Mouse (Mus musculus): ENCODE measurements around the gene Dnase1l2. TPM values are rescaled to one million over a fixed set of nuclear protein-coding genes. Genes with fewer than 3 reads are reported as not detected.
A peak's percentile ranks its signal among the peaks of the same experiment; 100 is the strongest.

Dnase1l2 gene
- polyA plus RNA-seq, 1 experiment from 2014 or later, result 1.4 TPM

DNA sequence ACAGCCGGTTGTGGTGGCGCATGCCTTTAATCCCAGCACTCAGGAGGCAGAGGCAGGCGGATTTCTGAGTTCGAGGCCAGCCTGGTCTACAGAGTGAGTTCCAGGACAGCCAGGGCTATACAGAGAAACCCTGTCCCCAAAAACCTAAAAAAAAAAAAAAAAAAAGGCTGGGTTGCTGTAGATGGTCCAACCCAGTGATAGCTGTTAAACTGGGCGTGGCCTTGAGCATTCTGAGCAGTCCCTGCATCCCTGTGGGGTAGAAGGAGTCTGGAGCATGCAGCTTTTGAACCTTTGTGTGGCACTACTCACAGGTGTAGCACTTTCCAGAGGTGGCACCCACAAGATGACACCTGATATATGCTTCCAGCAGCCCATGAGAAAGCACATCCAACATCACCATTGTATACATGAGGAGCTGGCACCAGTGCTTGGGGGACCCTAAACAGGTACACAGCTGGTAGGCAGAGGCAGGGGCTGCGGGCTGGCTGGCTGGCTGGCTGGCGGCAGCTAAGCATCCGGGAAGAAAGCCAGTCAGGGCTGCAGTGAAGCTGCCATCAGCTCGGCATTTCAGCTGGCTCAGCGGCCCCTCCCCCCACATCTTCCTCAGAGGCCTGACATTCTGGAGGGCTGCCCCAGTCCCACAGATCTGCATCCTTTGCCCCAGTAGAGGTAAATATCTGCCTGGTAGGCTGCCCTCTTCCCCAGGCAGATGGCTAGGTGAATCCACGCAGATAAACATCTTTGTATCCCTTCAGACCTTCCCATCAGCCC, 42.4 kb upstream of the Dnase1l2 start:
- Histone ChIP-seq H3K9me3 (ENCODE audit: low read length) (no peaks in the 10 kb centered on the region), H3K4me3 (ENCODE audit: low read depth, low read length) (no peak overlapping the region), H3K27me3 (replicated peaks; ENCODE audit: insufficient read depth, low read length) (peaks cover 7% of the 10 kb centered on the region; the same call in 1 of the 2 replicates), H3K36me3 (ENCODE audit: insufficient read depth, low read length) (no peaks in the 10 kb centered on the region), H3K4me1 (ENCODE audit: insufficient read depth, low read depth, low read length) (peaks cover 5% of the 10 kb centered on the region; the same call in 1 of the 2 replicates), H3K27ac (ENCODE audit: low read length) (no peak overlapping the region), H3K4me2 (replicated peaks; ENCODE audit: low read depth, low read length) (no peak overlapping the region), H3K9ac (replicated peaks; ENCODE audit: low read depth) (no peak overlapping the region)
- no peak for DNase-seq (ENCODE audit: low spot score)
- WGBS, result 51% methylated on average over 11 of the region's 11 CpGs
- ATAC-seq, result no peak
- TF ChIP-seq EP300 (IDR thresholded peaks at IDR 0.05), result no peak
- TF ChIP-seq CTCF (IDR thresholded peaks at IDR 0.05), result no peak

DNA sequence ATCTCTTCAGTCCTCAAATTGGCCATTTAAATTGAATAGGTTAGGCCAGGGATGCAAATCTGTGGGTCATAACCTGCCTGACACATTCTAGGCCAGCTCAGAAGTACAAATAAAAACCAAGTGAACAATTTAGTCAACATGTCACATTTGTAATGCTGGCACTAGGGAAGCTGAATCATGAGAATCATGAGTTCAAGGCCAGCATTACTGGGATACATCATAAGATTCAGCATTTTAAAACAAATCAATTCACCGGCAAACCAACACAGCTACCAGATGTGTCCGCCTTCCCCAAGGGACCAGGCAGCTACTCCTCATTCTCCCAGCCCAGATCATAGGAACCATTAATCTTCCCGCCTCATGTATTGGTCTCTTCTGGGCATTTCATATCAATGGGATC, 40.6 kb upstream of the Dnase1l2 start:
- no peaks in the 10 kb centered on the region for H3K4me1 ChIP-seq (ENCODE audit: insufficient read depth, low read depth, low read length)
- H3K4me2 ChIP-seq (replicated peaks; ENCODE audit: low read depth, low read length), result no peak overlapping the region
- H3K9me3 ChIP-seq (ENCODE audit: low read length), result no peaks in the 10 kb centered on the region
- no peak overlapping the region for H3K9ac ChIP-seq (replicated peaks; ENCODE audit: low read depth)
- no peak overlapping the region for H3K4me3 ChIP-seq (ENCODE audit: low read depth, low read length)
- DNase-seq (ENCODE audit: low spot score) (no peak), ATAC-seq (no peak)
- no peaks in the 10 kb centered on the region for H3K27me3 ChIP-seq (replicated peaks; ENCODE audit: insufficient read depth, low read length)
- TF ChIP-seq CTCF (IDR thresholded peaks at IDR 0.05) (no peak), EP300 (IDR thresholded peaks at IDR 0.05) (no peak)
- no peak overlapping the region for H3K27ac ChIP-seq (ENCODE audit: low read length)
- no peaks in the 10 kb centered on the region for H3K36me3 ChIP-seq (ENCODE audit: insufficient read depth, low read length)
- 95% methylated on average over 3 of the region's 3 CpGs for WGBS

GRCm38 (mm10) chr17:24481027-24481815, 38.3 kb upstream of the Dnase1l2 start:
- no peaks in the 10 kb centered on the region for H3K27me3 ChIP-seq (replicated peaks; ENCODE audit: insufficient read depth, low read length)
- no peak overlapping the region for H3K4me3 ChIP-seq (ENCODE audit: low read depth, low read length)
- no peaks in the 10 kb centered on the region for H3K9me3 ChIP-seq (ENCODE audit: low read length)
- TF ChIP-seq CTCF (IDR thresholded peaks at IDR 0.05) (no peak), EP300 (IDR thresholded peaks at IDR 0.05) (no peak)
- no peak overlapping the region for H3K4me2 ChIP-seq (replicated peaks; ENCODE audit: low read depth, low read length)
- 86% methylated on average over 20 of the region's 20 CpGs for WGBS
- no peak for DNase-seq (ENCODE audit: low spot score)
- H3K36me3 ChIP-seq (ENCODE audit: insufficient read depth, low read length), result peaks cover 2% of the 10 kb centered on the region; the same call in 1 of the 2 replicates
- H3K27ac ChIP-seq (ENCODE audit: low read length), result no peak overlapping the region
- H3K4me1 ChIP-seq (ENCODE audit: insufficient read depth, low read depth, low read length), result peaks cover 8% of the 10 kb centered on the region; the same call in 1 of the 2 replicates
- ATAC-seq, result no peak
- H3K9ac ChIP-seq (replicated peaks; ENCODE audit: low read depth), result no peak overlapping the region

DNA sequence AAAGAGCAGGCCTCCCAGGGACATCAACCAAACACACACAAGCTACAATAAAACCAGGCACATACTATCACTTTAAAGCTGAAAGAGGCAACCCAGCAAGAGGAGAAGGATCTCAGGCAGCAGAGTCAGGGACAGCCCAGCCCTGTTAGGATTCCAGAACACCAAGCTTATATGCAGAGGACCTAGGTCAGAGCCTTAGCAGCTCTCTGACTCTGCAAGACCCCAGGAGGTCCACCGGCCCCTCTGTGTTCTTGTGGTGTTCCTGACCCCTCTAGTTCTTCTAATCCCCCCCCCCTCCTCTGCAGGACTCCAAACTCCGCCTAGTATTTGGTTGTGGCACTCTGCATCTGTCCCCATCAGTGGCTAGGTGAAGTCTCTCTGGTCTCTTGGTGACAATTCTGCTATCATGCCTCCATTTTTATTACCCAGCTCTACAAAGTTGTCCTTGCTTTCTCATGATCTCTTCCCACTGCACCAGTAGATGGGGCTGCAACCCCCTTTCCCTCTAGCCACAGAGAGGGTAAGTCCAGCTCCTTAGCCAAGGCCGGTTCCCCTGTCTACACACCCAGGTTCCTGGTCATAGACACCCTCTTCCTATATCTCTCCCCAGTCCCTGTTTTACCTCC, 37.4 kb upstream of the Dnase1l2 start:
- Histone ChIP-seq H3K27ac (ENCODE audit: low read length) (no peak overlapping the region), H3K27me3 (replicated peaks; ENCODE audit: insufficient read depth, low read length) (no peaks in the 10 kb centered on the region), H3K36me3 (ENCODE audit: insufficient read depth, low read length) (peaks cover 11% of the 10 kb centered on the region; the same call in 1 of the 2 replicates), H3K4me2 (replicated peaks; ENCODE audit: low read depth, low read length) (no peak overlapping the region), H3K9me3 (ENCODE audit: low read length) (no peaks in the 10 kb centered on the region), H3K4me1 (ENCODE audit: insufficient read depth, low read depth, low read length) (peaks cover 8% of the 10 kb centered on the region; the same call in 1 of the 2 replicates), H3K4me3 (ENCODE audit: low read depth, low read length) (no peak overlapping the region), H3K9ac (replicated peaks; ENCODE audit: low read depth) (no peak overlapping the region)
- DNase-seq (ENCODE audit: low spot score) (peak; percentile 16), ATAC-seq (no peak)
- WGBS, result 41% methylated on average over 3 of the region's 3 CpGs
- TF ChIP-seq CTCF (IDR thresholded peaks at IDR 0.05) (peak; percentile 51), EP300 (IDR thresholded peaks at IDR 0.05) (no peak)

- H3K4me2 ChIP-seq (replicated peaks; ENCODE audit: low read depth, low read length), result no peak overlapping the region; the same call in 1 of the 2 replicates
- no peak for ATAC-seq
- H3K9ac ChIP-seq (replicated peaks; ENCODE audit: low read depth), result no peak overlapping the region
Observed at GRCm38 (mm10) chr17:24479431-24479830, 36.5 kb upstream of the Dnase1l2 start.

More at GRCm38 (mm10) chr17:24479431-24479830, 36.5 kb upstream of the Dnase1l2 start:
- WGBS, result 13% methylated on average over 1 of the region's 1 CpGs
- Histone ChIP-seq H3K4me3 (ENCODE audit: low read depth, low read length) (peak overlapping the region; percentile 91; the same call in 1 of the 2 replicates), H3K27ac (ENCODE audit: low read length) (no peak overlapping the region), H3K27me3 (replicated peaks; ENCODE audit: insufficient read depth, low read length) (no peaks in the 10 kb centered on the region), H3K36me3 (ENCODE audit: insufficient read depth, low read length) (peaks cover 17% of the 10 kb centered on the region; the same call in 1 of the 2 replicates), H3K4me1 (ENCODE audit: insufficient read depth, low read depth, low read length) (peaks cover 8% of the 10 kb centered on the region; the same call in 1 of the 2 replicates), H3K9me3 (ENCODE audit: low read length) (no peaks in the 10 kb centered on the region)
- DNase-seq (ENCODE audit: low spot score), result no peak
- no peak for TF ChIP-seq EP300 (IDR thresholded peaks at IDR 0.05)
- no peak for TF ChIP-seq CTCF (IDR thresholded peaks at IDR 0.05)
